In the genomic region with DNA sequence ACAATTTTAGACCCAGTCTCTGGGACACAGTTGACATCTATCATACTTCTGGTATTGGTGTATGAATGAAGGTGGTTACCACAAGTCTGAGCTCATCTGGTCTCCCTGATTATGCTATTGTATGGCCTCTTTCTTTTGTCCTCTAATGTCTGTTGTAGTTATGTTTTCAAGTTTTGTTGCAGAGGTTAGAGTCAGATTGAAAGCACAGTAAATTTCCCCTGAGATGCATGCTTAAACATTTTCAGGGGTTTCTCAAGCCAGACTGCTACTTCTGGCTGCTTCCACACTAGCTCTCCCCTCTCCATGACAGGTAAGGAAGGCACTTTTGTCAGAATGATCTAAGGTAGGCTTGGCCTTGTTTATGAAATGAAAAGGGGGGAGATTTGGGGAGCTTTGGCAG, we compare ENCODE assay signal across 52 mouse cellular contexts. TPM values are rescaled to one million over a fixed set of nuclear protein-coding genes. Genes with fewer than 3 reads are reported as not detected.
"Had no signal": no experiment of that assay in that cellular context is flagged by ENCODE, and none has a peak within 500 bp of the region (broad histone marks: within the 10 kb centered on the region; RNA-seq: fewer than 3 reads in every experiment).

No protein-coding gene starts in this region.

- H3K9me3 ChIP-seq: heart, embryonic 10.5 days; heart, embryonic 12.5 days; heart, embryonic 13.5 days; heart, embryonic 15.5 days; hindbrain, embryonic 12.5 days; hindbrain, embryonic 13.5 days; hindbrain, embryonic 15.5 days; intestine, embryonic 15.5 days; kidney, embryonic 15.5 days had no signal

- H3K4me2 ChIP-seq: heart, embryonic 11.5 days; heart, embryonic 12.5 days; heart, embryonic 13.5 days; heart, embryonic 15.5 days; hindbrain, embryonic 12.5 days; hindbrain, embryonic 13.5 days; hindbrain, embryonic 14.5 days; hindbrain, embryonic 15.5 days; intestine, embryonic 15.5 days; kidney, embryonic 15.5 days had no signal

- H3K27me3 ChIP-seq: heart, embryonic 12.5 days; heart, embryonic 13.5 days; heart, embryonic 15.5 days; hindbrain, embryonic 12.5 days; hindbrain, embryonic 13.5 days; hindbrain, embryonic 15.5 days; intestine, embryonic 15.5 days; kidney, embryonic 15.5 days had no signal

- H3K4me3 ChIP-seq: heart, embryonic 10.5 days; heart, embryonic 12.5 days; heart, embryonic 13.5 days; heart, embryonic 15.5 days; hindbrain, embryonic 12.5 days; hindbrain, embryonic 13.5 days; hindbrain, embryonic 15.5 days; intestine, embryonic 15.5 days; kidney, embryonic 15.5 days; layer of hippocampus, adult 2 months; left cerebral cortex, adult 2 months had no signal

- DNase-seq: heart, postnatal 10 days; heart, postnatal 14 days; heart, postnatal 36 days; heart, postnatal 4 days; kidney, adult 11 months; kidney, adult 18-20 months; kidney, adult 2 months; kidney, adult 8-10 months; kidney, adult 9 months; kidney, postnatal 10 days; kidney, postnatal 14 days; kidney, postnatal 25 days; kidney, postnatal 36 days; kidney, postnatal 4 days; layer of hippocampus, adult 9-11 months; layer of hippocampus, postnatal 36 days had no signal

- H3K4me1 ChIP-seq: heart, embryonic 10.5 days; heart, embryonic 12.5 days; heart, embryonic 13.5 days; heart, embryonic 15.5 days; hindbrain, embryonic 12.5 days; hindbrain, embryonic 13.5 days; hindbrain, embryonic 15.5 days; intestine, embryonic 15.5 days; kidney, embryonic 15.5 days had no signal

- H3K36me3 ChIP-seq: heart, embryonic 10.5 days; heart, embryonic 12.5 days; heart, embryonic 13.5 days; heart, embryonic 15.5 days; hindbrain, embryonic 12.5 days; hindbrain, embryonic 13.5 days; hindbrain, embryonic 15.5 days; intestine, embryonic 15.5 days; kidney, embryonic 15.5 days had no signal

- H3K27ac ChIP-seq: heart, embryonic 10.5 days; heart, embryonic 13.5 days; heart, embryonic 15.5 days; hindbrain, embryonic 12.5 days; hindbrain, embryonic 13.5 days; hindbrain, embryonic 14.5 days; hindbrain, embryonic 15.5 days; hindbrain, postnatal 0 days; intestine, embryonic 15.5 days; kidney, embryonic 15.5 days; kidney, postnatal 0 days; layer of hippocampus, adult 2 months; left cerebral cortex, adult 2 months had no signal

- H3K9ac ChIP-seq: heart, embryonic 12.5 days; heart, embryonic 13.5 days; heart, embryonic 15.5 days; hindbrain, embryonic 12.5 days; hindbrain, embryonic 13.5 days; hindbrain, embryonic 14.5 days; hindbrain, embryonic 15.5 days; intestine, embryonic 15.5 days; kidney, embryonic 15.5 days had no signal

RNA-seq across cellular contexts. Expression of a gene that starts 16.6 kb away (rescaled TPM):
- total RNA-seq: heart, postnatal 10 days; heart, postnatal 14 days; heart, postnatal 25 days; heart, postnatal 36 days; heart, postnatal 4 days; hematopoietic stem cell, adult 5-6 weeks; hindbrain, postnatal 0 days; layer of hippocampus, adult 18-20 months; layer of hippocampus, adult 2 months; layer of hippocampus, adult 8-10 months; layer of hippocampus, postnatal 10 days; layer of hippocampus, postnatal 14 days; layer of hippocampus, postnatal 25 days; layer of hippocampus, postnatal 36 days; left cerebral cortex, adult 18-20 months; left cerebral cortex, adult 2 months; left cerebral cortex, adult 8-10 months had no signal
- polyA plus RNA-seq: heart, embryonic 10.5 days; heart, embryonic 11.5 days; heart, embryonic 12.5 days; heart, embryonic 13.5 days; heart, embryonic 14.5 days; heart, embryonic 15.5 days; heart, embryonic 16.5 days; heart, postnatal 0 days; hindbrain, embryonic 11.5 days; hindbrain, embryonic 12.5 days; hindbrain, embryonic 13.5 days; hindbrain, embryonic 14.5 days; hindbrain, embryonic 15.5 days; hindbrain, embryonic 16.5 days; hindbrain, postnatal 0 days; intestine, embryonic 14.5 days; intestine, embryonic 15.5 days; intestine, embryonic 16.5 days; intestine, postnatal 0 days; kidney, adult 2 months; kidney, embryonic 14.5 days; kidney, embryonic 15.5 days; kidney, embryonic 16.5 days; kidney, postnatal 0 days; large intestine, adult 2 months had no signal

RNA-seq across cellular contexts. Expression of a gene that starts 50.0 kb away (rescaled TPM):
- total RNA-seq: heart, postnatal 10 days; heart, postnatal 25 days; heart, postnatal 36 days; hematopoietic stem cell, adult 5-6 weeks; hindbrain, postnatal 0 days; layer of hippocampus, adult 2 months; layer of hippocampus, postnatal 36 days had no signal
- polyA plus RNA-seq: heart, embryonic 10.5 days; heart, embryonic 11.5 days; heart, embryonic 12.5 days; heart, embryonic 13.5 days; heart, embryonic 14.5 days; heart, embryonic 15.5 days; heart, embryonic 16.5 days; heart, postnatal 0 days; hindbrain, embryonic 11.5 days; hindbrain, embryonic 12.5 days; hindbrain, embryonic 13.5 days; hindbrain, embryonic 14.5 days; hindbrain, embryonic 15.5 days; hindbrain, postnatal 0 days; inflammation-experienced regulatory T-cells, adult 6 months; intestine, embryonic 14.5 days; intestine, embryonic 15.5 days; intestine, embryonic 16.5 days; intestine, postnatal 0 days; kidney, adult 2 months; kidney, embryonic 14.5 days; kidney, embryonic 16.5 days; kidney, postnatal 0 days; large intestine, adult 2 months had no signal
